Mouse (Mus musculus) intestine, postnatal 0 days (tissue): ENCODE results near the gene Cplx2. TPM values are rescaled to one million over a fixed set of nuclear protein-coding genes. Genes with fewer than 3 reads are reported as not detected.
A peak's percentile ranks its signal among the peaks of the same experiment; 100 is the strongest.

Source experiments
- ATAC-seq: fragments of 200-750 bp; cut with Nextera tagmentation; 2 replicates; pipeline ENCODE4 v1.8.0; 2017; ENCODE audit warnings: mild to moderate bottlenecking, moderate TSS enrichment, moderate library complexity
- H3K27ac ChIP-seq: fragments of 300-500 bp; sonication (generic); 2 replicates; pipeline ENCODE4 v1.5.1; 2014; ENCODE audit warnings: mild to moderate bottlenecking, low read depth, low read length, moderate library complexity
- H3K27me3 ChIP-seq: fragments of 300-500 bp; sonication (generic); replicated peaks from 2 replicates; pipeline ENCODE4 v1.6.1; 2014; ENCODE audit warnings: low read length, mixed read lengths; ENCODE audit not compliant: control insufficient read depth, insufficient read depth
- H3K36me3 ChIP-seq: fragments of 300-500 bp; sonication (generic); 2 replicates; pipeline ENCODE4 v1.6.1; 2014; ENCODE audit warnings: mild to moderate bottlenecking, moderate library complexity; ENCODE audit not compliant: control insufficient read depth, insufficient read depth
- H3K4me1 ChIP-seq: fragments of 300-500 bp; sonication (generic); replicated peaks from 2 replicates; pipeline ENCODE4 v1.6.1; 2014; ENCODE audit warnings: antibody characterized with exemption, low read length, mixed read lengths; ENCODE audit not compliant: control insufficient read depth, insufficient read depth
- H3K4me2 ChIP-seq: fragments of 300-500 bp; sonication (generic); replicated peaks from 2 replicates; pipeline ENCODE4 v1.6.1; 2014; ENCODE audit warnings: low read depth, mild to moderate bottlenecking, moderate library complexity
- H3K4me3 ChIP-seq: fragments of 300-500 bp; sonication (generic); 2 replicates; pipeline ENCODE4 v1.5.1; 2014; ENCODE audit warnings: low read depth, low read length
- H3K9ac ChIP-seq: fragments of 300-500 bp; sonication (generic); 2 replicates; pipeline ENCODE4 v1.6.1; 2014; ENCODE audit warnings: mild to moderate bottlenecking, low read depth, low read length
- H3K9me3 ChIP-seq: fragments of 300-500 bp; sonication (generic); 2 replicates; pipeline ENCODE4 v1.6.1; 2016; ENCODE audit warnings: mixed run types; ENCODE audit not compliant: control insufficient read depth
- CTCF ChIP-seq: sonication (generic); IDR thresholded peaks from 2 replicates; pipeline ENCODE4 v1.5.1; 2016; ENCODE audit warnings: low read depth, mild to moderate bottlenecking, control low read depth, antibody characterized with exemption, moderate library complexity
- WGBS: fragments of 180-500 bp; shearing (Covaris S2); extraction: QIAGEN DNeasy Blood & Tissue Kit; methylation state at CpG from one replicate; pipeline ENCODE4 v1.1.7; 2014; 5-methylcytosine and 5-hydroxymethylcytosine counted together
- polyA plus RNA-seq: library from polyadenylated mRNA; unstranded; fragments of >200 nt; fragmentation: Nextera tagmentation; extraction: Ambion mirVana; gene quantifications from 2 replicates; pipeline ENCODE4 v1.2.1, GENCODE M21; 2015

The Cplx2 gene
- polyA plus RNA-seq, 1 experiment from 2014 or later, result 2.2 TPM

- Histone ChIP-seq H3K4me2 (no peak overlapping the region), H3K27me3 (no peaks in the 10 kb centered on the region), H3K4me3 (no peak overlapping the region), H3K4me1 (peaks cover 5% of the 10 kb centered on the region), H3K9me3 (no peaks in the 10 kb centered on the region), H3K36me3 (peaks cover 4% of the 10 kb centered on the region; the same call in 1 of the 2 replicates), H3K27ac (no peak overlapping the region), H3K9ac (no peak overlapping the region)
- no peak for ATAC-seq
- WGBS, result 73% methylated on average over 5 of the region's 5 CpGs
- TF ChIP-seq CTCF, result no peak
These were observed 12.4 kb downstream of the Cplx2 start for GRCm38 (mm10) chr13:54383531-54383930.

GRCm38 (mm10) chr13:54384518-54384917 is 13.4 kb downstream of the Cplx2 start:
- H3K27me3 ChIP-seq, result no peaks in the 10 kb centered on the region
- no peak overlapping the region for H3K9ac ChIP-seq
- peak overlapping the region; percentile 41 for H3K4me2 ChIP-seq
- H3K36me3 ChIP-seq, result peaks cover 4% of the 10 kb centered on the region; the same call in 1 of the 2 replicates
- 29% methylated on average over 5 of the region's 5 CpGs for WGBS
- H3K4me3 ChIP-seq, result no peak overlapping the region
- ATAC-seq, result no peak
- peaks cover 5% of the 10 kb centered on the region for H3K4me1 ChIP-seq
- H3K27ac ChIP-seq, result no peak overlapping the region
- no peak for TF ChIP-seq CTCF
- H3K9me3 ChIP-seq, result no peaks in the 10 kb centered on the region

GRCm38 (mm10) chr13:54385008-54386004 is 14.2 kb downstream of the Cplx2 start:
- 49% methylated on average over 19 of the region's 19 CpGs for WGBS
- no peak for ATAC-seq
- Histone ChIP-seq H3K9ac (no peak overlapping the region), H3K4me2 (peak overlapping the region; percentile 41), H3K9me3 (no peaks in the 10 kb centered on the region), H3K27me3 (no peaks in the 10 kb centered on the region), H3K27ac (no peak overlapping the region), H3K4me1 (peaks cover 2% of the 10 kb centered on the region), H3K36me3 (peaks cover under 1% of the 10 kb centered on the region; the same call in 1 of the 2 replicates), H3K4me3 (no peak overlapping the region)
- no peak for TF ChIP-seq CTCF

- no peaks in the 10 kb centered on the region for H3K9me3 ChIP-seq
- no peaks in the 10 kb centered on the region for H3K4me1 ChIP-seq
- TF ChIP-seq CTCF, result no peak
- no peak for ATAC-seq
- H3K4me2 ChIP-seq, result no peak overlapping the region
- WGBS, result 58% methylated on average over 8 of the region's 8 CpGs
- H3K36me3 ChIP-seq, result no peaks in the 10 kb centered on the region
- no peak overlapping the region for H3K4me3 ChIP-seq
- no peak overlapping the region for H3K9ac ChIP-seq
- no peak overlapping the region for H3K27ac ChIP-seq
- no peaks in the 10 kb centered on the region for H3K27me3 ChIP-seq
These were observed 18.9 kb downstream of the Cplx2 start for GRCm38 (mm10) chr13:54389971-54390564.

GRCm38 (mm10) chr13:54390565-54391013 is 19.4 kb downstream of the Cplx2 start:
- no peaks in the 10 kb centered on the region for H3K36me3 ChIP-seq
- no peak overlapping the region for H3K27ac ChIP-seq
- no peaks in the 10 kb centered on the region for H3K4me1 ChIP-seq
- WGBS, result 89% methylated on average over 7 of the region's 7 CpGs
- no peak overlapping the region for H3K4me3 ChIP-seq
- no peaks in the 10 kb centered on the region for H3K27me3 ChIP-seq
- H3K4me2 ChIP-seq, result no peak overlapping the region
- ATAC-seq, result no peak
- no peaks in the 10 kb centered on the region for H3K9me3 ChIP-seq
- H3K9ac ChIP-seq, result no peak overlapping the region
- TF ChIP-seq CTCF, result no peak

- WGBS, result 87% methylated on average over 4 of the region's 4 CpGs
- Histone ChIP-seq H3K9me3 (no peaks in the 10 kb centered on the region), H3K27me3 (no peaks in the 10 kb centered on the region), H3K36me3 (no peaks in the 10 kb centered on the region), H3K4me1 (no peaks in the 10 kb centered on the region), H3K27ac (no peak overlapping the region), H3K4me2 (no peak overlapping the region), H3K9ac (no peak overlapping the region), H3K4me3 (no peak overlapping the region)
- ATAC-seq, result no peak
- no peak for TF ChIP-seq CTCF
These were observed 20.2 kb downstream of the Cplx2 start for GRCm38 (mm10) chr13:54391313-54391712.
